Mouse (Mus musculus) thymus, adult 2 months (tissue): ENCODE data around the gene Fam114a1.

Source experiments
- CTCF ChIP-seq: fragments of 200-500 bp; IDR thresholded peaks from 2 replicates; pipeline ENCODE4 v1.5.1; 2012; ENCODE audit warnings: mild to moderate bottlenecking, control low read depth, low read length, moderate library complexity, borderline replicate concordance; ENCODE audit not compliant: control insufficient read depth, poor library complexity, insufficient read depth; ENCODE audit errors: extremely low read depth
- POLR2A ChIP-seq: fragments of 200-500 bp; IDR thresholded peaks from 2 replicates; pipeline ENCODE4 v1.6.1; 2012; ENCODE audit warnings: mild to moderate bottlenecking, low read length, control low read depth, moderate library complexity; ENCODE audit not compliant: control insufficient read depth, poor library complexity, insufficient read depth; ENCODE audit errors: extremely low read depth

GRCm38 (mm10) chr5:65015508-65015907 lies 45.6 kb downstream of the Fam114a1 start:
- TF ChIP-seq CTCF (no peak), POLR2A (no peak)
